Mouse (Mus musculus): Measurements from ENCODE around the gene Ciao2a. TPM values are rescaled to one million over a fixed set of nuclear protein-coding genes. Genes with fewer than 3 reads are reported as not detected.

Gene Ciao2a
- total RNA-seq, 1 experiment from 2014 or later = 83.5 TPM

- DNase-seq = no peak
Observed at GRCm38 (mm10) chr9:66120106-66120505, 6.3 kb upstream of the Ciao2a start.

GRCm38 (mm10) chr9:66120945-66121344 is 5.5 kb upstream of the Ciao2a start:
- DNase-seq = no peak

- no peak for DNase-seq
Observed at GRCm38 (mm10) chr9:66121421-66121820, 5.0 kb upstream of the Ciao2a start.

DNA sequence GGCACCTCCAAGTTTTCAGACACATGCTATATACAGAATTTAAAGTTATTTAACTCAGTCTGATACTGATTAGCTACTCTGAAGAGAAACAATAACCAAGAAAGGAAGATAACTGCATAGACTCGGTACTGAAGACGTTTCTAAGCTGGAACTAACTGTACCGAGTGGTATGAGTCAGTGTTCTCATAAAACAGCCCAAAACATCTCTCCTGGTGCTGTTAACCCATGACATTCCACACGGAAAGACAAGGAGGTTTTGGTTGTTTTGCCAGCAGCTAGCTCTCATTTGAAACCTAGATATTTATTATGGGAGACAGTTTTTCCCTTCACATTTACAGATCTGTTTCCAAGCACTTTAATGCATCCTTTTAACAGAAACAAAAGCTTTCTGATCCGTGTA is 2.8 kb upstream of the Ciao2a start:
- DNase-seq = no peak

- DNase-seq = no peak
Observed at GRCm38 (mm10) chr9:66124111-66124531, 2.3 kb upstream of the Ciao2a start.

- peak; percentile 96 for DNase-seq
Observed at GRCm38 (mm10) chr9:66124681-66125542, 1.5 kb upstream of the Ciao2a start.

DNA sequence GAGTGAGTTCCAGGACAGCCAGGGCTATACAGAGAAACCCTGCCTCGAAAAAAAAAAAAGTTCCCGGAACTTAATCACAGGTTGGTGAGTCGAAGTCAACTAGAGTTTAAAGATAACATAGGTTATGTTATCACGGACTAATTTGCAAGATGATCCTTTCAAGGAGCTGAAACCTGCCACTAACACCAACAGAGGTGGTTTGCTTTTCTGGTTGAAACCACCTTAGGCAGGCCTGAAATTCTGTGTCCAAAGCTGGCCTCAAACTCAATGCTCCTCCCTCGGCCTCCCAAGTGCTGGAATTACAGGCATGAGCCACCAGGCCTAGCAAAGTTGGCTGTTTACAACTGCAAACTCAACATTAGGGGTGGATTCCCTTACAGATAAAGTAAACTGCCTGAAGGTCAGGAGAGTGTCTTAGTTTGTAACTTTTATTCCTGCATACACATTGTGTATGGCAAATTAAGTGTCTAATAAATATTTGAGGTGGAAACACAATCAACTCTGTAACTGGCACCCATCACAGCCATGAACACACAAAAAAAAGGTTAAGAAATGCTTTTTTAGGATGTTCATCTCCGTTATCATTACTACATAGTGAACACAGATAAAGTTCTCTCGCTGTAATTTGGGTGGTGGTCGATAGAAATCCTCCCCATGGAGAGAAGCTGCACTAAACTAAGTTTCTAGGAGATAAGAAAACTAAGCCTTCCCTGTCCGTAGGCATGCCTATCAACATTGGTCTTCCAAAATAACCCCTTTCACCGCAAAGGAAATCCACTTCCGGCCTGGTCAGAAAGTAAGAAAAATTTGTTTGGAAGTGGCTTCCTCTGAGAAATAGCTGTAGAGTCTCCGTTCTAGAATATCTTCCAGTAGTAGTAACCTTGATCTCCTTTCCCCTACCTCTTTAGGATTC is 612 bp upstream of the Ciao2a start:
- no peak for DNase-seq

- peak; percentile 20 for DNase-seq
Observed at GRCm38 (mm10) chr9:66127193-66127546, 759 bp downstream of the Ciao2a start.

DNA sequence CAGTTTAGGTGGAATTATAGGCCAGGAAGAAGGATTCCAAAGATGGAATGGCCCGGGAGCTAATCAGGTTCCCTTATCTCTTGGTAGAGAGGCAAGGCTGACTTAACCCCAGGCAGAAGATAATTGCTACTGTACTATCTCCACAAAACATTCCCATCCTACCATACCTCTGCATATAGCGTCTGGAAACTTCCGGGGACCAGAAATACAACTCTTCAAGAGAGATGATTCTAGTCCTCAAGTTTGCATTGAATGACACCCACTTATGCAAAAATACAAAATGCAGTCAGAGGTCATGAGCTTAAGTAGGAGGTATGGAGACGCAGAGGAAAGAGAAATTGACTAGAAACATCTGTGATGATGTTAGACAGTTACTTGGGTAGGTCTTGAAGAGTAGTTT is 1.5 kb downstream of the Ciao2a start:
- no peak for DNase-seq

GRCm38 (mm10) chr9:66131466-66131865 is 5.1 kb downstream of the Ciao2a start:
- no peak for DNase-seq

- no peak for DNase-seq
Observed at GRCm38 (mm10) chr9:66135967-66136366, 9.6 kb downstream of the Ciao2a start.

- no peak for DNase-seq
Observed at GRCm38 (mm10) chr9:66138193-66138592, 11.8 kb downstream of the Ciao2a start.

- no peak for DNase-seq
Observed at GRCm38 (mm10) chr9:66142265-66142664, 15.9 kb downstream of the Ciao2a start.

DNA sequence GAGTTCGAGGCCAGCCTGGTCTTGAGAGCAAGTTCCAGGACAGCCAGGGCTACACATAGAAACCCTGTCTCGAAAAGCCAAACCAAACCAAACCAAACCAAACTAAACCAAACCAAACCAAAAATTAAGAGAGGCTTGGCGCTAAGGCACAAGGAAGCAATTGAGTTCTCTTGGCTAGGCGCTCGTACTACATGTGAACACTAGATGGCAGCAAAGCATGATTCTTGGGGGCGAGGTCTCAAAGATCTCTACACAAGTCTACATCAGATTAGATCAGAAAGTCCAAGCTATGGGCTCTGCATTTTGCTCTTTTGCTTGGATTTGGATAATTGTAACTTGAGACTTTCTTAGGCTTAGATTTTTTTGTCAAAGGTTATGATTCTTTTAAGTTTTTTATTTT is 17.8 kb downstream of the Ciao2a start:
- DNase-seq = peak; percentile 44

DNA sequence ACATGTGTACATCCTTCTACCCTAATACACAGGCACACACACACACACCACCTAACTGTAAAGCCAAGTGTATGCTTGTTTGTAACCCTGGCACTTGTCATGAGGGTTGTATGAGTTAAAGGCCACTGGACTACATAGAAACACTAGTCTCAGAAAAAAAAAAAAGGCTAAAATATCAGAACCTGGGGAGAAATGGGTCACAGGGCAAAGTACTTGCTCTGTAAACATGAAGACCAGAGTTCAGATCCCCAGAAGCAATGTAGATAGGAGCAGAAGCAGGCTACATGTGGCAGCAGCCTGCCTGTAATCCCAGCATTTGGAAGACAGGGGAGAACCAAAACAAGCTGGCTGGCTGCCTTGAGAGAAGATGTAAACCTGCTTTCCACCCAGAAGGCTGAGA is 19.7 kb downstream of the Ciao2a start:
- DNase-seq = no peak

- no peak for DNase-seq
Observed at GRCm38 (mm10) chr9:66152011-66152410, 25.6 kb downstream of the Ciao2a start.

DNA sequence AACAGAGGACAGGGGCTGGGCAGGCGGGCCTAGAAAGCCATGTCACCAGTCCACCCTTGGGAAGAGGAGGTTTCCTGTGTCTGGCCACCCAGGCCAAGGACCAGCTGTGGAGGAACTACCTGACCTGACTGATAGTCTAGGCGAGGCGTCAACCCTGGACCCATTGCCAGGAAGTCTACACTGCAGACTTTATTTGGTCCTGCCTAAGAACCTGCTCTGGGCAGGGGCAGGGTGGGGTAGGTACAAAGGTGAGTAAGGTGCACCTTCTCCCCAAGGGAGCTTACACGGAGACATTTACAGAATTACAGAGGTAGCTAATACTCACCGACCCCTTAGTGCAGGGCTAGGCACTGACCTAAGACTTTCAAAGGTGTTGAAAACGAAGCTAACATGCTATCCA is 27.2 kb downstream of the Ciao2a start:
- DNase-seq = no peak

- no peak for DNase-seq
Observed at GRCm38 (mm10) chr9:66154013-66154412, 27.6 kb downstream of the Ciao2a start.

DNA sequence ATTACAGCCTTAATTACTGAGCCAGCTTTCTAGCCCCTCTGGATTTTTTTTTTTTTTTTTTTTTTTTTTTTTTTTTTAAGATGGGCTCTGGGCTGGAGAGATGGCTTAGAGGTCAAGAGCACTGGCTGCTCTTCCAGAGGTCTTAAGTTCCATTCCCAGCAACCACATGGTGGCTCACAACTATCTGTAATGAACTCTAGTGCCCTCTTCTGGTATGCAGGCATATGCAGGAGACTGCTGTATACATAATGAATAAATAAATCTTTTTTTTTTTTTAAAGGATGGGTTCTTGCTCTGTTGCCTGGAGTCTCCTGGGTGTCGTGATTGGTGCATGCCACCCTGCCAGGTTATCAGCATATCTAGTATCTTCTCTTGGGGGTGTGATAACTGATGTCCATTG is 29.1 kb downstream of the Ciao2a start:
- DNase-seq = no peak

- DNase-seq = peak; percentile 92
Observed at GRCm38 (mm10) chr9:66157958-66158830, 31.8 kb downstream of the Ciao2a start, which contains the start of gene Dapk2. Gene Dapk2 (plus strand): TSS chr9:66158223.

DNA sequence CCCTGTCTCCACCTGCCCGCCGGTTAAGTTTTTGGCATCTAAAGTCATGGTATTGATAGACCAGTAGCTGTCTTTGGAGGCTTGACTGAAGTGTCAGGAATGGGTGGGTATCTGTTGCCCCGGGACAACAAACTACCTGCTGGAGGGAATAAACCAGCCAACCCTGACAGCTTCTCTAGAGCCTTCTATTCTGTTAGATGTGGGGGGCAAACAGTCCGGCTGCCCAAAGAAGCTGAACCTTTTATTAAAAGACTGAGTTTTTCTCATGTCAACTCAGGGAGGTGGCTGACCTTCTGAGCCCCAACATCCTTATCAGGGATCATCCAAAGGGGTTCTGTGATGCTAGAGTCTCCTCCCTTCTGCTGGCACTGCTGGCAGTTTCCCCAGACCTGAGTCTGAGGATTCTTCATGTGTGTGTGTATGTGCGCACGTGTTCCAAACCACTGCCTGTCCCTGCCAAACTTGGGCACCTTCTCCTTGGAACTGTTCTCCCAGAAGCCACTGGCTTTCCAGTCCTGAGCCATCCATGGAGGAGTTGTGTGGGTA is 32.5 kb downstream of the Ciao2a start:
- no peak for DNase-seq

DNA sequence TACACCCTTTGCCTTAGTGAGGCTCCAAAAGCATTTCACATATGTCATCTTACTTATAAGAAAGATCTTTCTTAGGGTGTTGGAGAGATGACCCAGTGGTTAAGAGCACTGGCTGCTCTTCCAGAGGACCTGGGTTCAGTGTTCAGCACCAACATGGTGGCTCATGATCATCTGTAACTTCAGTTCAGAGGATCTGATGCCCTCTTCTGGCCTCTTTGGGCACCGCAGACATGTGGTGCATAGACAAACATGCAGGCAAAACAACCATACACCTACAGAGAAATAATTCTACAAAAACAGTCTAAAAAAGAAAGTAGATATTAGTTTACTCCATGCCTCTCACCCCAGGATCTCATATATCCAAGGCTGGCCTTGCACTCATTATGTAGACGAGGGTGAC is 33.7 kb downstream of the Ciao2a start:
- DNase-seq = no peak

Measured in adrenal gland, postnatal 25 days (tissue).